Mouse (Mus musculus): Measurements from ENCODE around the gene Muc13.

- TF ChIP-seq GATA1 (IDR thresholded peaks at IDR 0.05; ENCODE audit: borderline replicate concordance, low read length) (no peak; the same call in 2 of the 3 replicates), FLI1 (IDR thresholded peaks at IDR 0.05; ENCODE audit: low read length) (no peak)
These were observed at the start of gene Muc13 for GRCm38 (mm10) chr16:33793846-33794791.
